Mouse (Mus musculus): ENCODE results near the gene Gstp1.
A peak's percentile ranks its signal among the peaks of the same experiment; 100 is the strongest.
"Not testable (repeated sequence)": the region's sequence is repeated elsewhere in the genome, so short reads cannot be mapped to it uniquely, and the experiment has no call there.

The Gstp1 gene

GRCm38 (mm10) chr19:4060044-4060898 lies 22.5 kb upstream of the Gstp1 start:
- DNase-seq (ENCODE audit: low spot score), result not testable (repeated sequence)

DNA sequence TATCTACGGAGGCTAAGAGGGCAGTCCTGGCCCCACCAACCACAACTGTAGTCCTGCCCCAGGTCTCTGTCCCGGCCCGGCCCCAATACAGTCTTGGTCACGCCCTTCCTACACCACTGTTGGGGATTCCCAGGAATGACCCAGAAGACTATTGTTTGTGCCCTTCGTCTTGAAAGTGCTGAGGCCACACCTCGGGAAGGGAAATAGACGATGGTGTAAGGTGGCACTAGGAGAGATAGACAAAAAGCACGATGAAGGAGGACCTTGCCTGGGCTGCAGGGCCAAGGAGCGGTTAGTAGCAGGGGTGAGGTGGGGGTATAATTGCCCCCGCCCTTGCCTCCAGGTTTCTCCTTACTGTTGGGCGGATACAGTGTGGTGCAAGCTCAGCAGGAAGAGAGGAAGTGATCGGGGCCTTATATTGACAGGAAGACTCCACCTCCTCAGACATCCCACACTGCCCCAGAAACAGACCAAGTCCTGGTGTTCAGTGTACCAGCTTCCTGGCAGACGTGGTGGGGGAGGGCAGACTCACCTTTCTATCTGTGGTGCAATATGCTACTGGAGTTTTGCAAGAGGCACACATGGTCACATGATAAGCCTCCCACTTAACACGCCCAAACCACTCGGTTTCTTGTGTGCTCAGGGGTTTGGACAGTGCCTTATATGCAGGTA lies 21.4 kb upstream of the Gstp1 start, which contains the start of gene Gstp3:
Gene Gstp3, minus strand, starts transcription at position 501 of the 672 bp plus-strand sequence.
- peak; percentile 70 for DNase-seq (ENCODE audit: low spot score)

GRCm38 (mm10) chr19:4058581-4058980 lies 20.8 kb upstream of the Gstp1 start:
- DNase-seq (ENCODE audit: low spot score), result no peak

- DNase-seq (ENCODE audit: low spot score), result no peak
These were observed 20.2 kb upstream of the Gstp1 start for GRCm38 (mm10) chr19:4057962-4058361.

DNA sequence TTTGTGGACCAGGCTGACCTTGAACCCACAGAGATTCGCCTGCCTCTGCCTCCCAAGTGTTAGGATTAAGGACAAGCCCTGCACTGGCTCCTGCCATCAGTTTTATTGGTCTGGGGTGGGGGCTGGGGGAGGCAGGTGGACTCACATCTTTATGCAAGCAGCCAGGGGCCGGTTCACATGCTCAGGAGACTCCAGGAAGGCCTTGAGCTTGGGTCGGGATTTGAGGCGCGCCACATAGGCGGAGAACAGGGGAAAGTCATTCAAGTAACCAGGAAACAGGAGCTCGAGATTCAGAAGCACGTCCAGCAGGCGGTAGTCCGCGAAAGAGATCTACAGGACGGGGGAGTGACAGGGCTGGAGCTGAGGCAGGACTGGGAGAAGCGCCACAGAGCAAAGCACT lies 19.6 kb upstream of the Gstp1 start:
- DNase-seq (ENCODE audit: low spot score), result no peak

DNA sequence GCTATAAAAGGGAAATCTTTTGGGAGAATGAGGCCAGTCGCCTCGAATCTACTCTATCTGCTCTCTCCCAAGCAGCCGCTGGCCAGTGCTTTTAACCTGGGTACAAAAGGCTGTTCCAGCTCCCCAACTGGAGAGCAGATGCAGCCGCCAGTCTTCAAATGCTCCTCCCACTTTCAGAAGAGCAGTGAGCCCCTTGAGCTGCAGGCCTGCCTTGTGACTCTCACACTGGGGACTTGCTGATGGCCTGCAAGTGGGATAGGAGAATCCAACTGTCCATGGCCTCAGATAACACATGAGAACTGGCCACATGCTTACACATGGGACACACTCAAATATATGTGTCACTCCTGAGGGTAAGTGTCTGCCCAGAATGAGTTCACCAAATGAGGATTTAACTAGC lies 18.9 kb upstream of the Gstp1 start:
- DNase-seq (ENCODE audit: low spot score), result no peak

GRCm38 (mm10) chr19:4055947-4056693 lies 18.3 kb upstream of the Gstp1 start:
- DNase-seq (ENCODE audit: low spot score), result no peak

DNA sequence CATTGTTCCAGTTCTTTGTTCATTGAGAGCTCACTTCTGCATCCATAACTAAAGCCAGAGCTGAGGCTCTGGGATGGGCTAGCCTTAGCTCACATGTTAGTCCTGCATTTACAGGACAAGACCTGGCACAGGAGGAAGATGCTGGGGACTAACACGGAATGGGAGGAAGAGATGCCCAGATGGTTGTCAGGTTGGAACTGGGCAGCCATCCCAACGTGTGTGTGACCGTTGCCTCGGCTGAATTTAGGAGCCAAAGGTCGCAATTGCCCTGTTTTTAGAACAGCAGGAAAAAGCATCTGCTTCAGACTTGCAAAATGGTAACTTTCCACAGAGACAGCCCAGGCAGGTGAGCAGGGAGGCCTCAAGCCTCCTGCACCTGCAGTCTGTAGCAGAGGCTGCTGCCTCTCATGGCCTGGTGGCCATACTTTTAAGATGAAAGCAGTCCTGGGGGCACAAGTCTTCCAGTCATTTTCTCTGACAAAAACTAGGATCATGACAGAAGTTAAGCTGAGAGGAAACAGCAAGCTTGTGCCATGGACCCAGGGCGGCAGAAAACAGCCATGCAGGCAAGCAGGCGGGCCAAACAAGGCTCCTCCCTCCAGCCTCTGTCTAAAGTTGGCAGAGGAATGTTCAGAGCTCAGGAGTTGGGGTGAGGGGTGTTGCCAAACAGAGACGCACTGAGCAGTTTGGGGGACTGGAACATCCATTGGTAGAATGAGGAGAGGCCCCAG lies 17.6 kb upstream of the Gstp1 start:
- DNase-seq (ENCODE audit: low spot score), result no peak

GRCm38 (mm10) chr19:4054613-4055012 lies 16.8 kb upstream of the Gstp1 start:
- DNase-seq (ENCODE audit: low spot score), result no peak

DNA sequence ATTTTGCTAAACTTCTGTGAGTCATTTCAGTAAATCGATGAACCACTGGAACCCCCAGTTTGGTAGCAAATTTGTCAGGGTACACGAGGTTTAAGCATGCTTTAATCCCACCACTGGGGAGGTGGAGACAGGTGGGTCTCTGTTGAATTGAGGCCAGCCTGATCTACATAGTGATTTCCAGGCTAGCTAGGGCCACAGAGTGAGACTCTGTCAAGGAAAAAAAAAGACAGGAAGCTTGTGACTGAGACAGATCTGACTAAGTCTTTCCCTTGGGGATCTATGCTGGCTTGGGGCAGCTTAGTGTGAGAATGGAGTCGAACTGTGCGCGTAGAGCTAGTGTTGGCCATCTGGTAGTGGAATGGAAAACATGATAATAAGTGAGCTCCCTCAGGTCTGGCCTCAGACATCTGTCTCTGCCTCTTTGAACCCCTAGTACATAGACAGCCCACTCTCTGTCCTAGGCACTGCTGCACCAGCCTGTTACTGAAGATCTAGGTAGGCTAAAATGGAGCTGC lies 14.8 kb upstream of the Gstp1 start:
- no peak for DNase-seq (ENCODE audit: low spot score)

GRCm38 (mm10) chr19:4051741-4052515 lies 14.1 kb upstream of the Gstp1 start:
- DNase-seq (ENCODE audit: low spot score), result peak; percentile 66

DNA sequence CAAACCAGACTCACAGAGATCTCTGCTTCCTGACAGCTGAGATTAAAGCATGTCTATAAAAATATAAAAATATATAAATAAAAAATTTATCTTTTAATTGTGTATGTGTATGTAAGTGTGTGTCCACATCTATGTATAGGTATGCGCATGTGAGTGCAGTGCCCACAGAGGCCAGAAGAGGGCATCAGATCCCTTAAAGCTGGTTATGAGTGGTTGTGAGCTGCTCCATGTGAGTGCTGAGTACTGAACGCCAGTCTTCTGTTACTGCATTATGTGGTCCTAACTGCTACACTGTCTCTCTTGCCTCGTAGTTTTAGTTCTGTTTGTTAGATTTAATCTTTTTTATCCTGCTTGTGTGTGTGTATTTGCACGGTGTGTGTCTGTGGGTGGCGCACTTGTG lies 13.2 kb upstream of the Gstp1 start:
- no peak for DNase-seq (ENCODE audit: low spot score)

DNA sequence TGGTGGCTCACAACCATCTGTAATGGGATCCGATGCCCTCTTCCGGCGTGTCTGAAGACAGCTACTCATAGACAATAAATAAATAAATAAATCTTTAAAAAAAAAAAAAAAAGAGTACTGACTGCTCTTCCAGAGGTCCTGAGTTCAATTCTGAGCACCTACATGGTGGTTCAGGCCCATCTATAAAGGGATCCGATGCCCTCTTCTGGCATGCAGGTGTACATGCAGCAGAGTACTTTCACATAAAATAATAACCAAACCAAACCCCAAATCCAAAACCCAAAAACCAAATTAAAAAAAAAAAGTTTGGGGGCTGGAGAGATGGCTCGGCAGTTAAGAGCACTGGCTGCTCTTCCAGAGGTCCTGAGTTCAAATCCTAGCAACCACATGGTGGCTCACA lies 11.3 kb upstream of the Gstp1 start:
- DNase-seq (ENCODE audit: low spot score), result not testable (repeated sequence)

DNA sequence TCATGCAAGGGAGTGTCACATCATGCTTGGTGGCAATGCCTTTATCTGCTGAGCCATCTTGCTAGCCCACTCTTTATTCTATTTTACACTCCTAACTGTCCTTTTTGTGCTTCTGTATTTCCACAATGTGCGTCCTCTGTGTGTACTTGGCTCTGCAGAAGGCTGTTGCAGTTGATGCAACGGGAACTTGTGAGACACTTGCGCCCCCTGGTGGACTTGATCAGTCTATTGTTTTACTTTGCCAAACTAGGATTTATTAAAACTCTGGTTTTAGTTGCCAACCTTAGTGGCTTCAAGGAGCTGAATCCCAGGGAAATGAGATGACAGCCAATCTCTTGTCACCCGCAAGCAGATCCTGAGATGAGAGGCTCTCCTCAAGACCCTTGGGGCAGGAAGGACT lies 10.1 kb upstream of the Gstp1 start:
- peak; percentile 84 for DNase-seq (ENCODE audit: low spot score)

DNA sequence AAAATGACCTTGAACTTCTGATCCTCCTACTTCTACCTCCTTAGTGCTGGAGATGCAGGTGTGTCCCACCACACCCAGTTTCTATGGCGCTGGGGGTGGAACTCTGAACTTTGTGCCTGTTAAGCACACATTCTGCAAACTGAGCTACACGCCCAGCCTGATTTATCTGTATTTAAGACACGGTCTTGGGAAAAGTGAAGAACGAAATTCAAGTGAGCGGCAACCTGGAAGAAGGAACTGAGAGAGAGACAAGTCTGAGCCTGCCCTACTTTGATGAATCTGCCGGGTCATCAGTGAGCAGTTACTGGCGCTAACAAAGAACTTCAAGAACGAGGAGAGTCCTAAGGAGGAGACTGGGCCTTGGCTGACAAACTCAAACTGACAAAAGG lies 9.1 kb upstream of the Gstp1 start:
- DNase-seq (ENCODE audit: low spot score), result no peak

GRCm38 (mm10) chr19:4045966-4046865 lies 8.4 kb upstream of the Gstp1 start, which contains the start of gene Gstp2:
Gstp2 (minus strand) TSS chr19:4046023.
- peak; percentile 93 for DNase-seq (ENCODE audit: low spot score)

DNA sequence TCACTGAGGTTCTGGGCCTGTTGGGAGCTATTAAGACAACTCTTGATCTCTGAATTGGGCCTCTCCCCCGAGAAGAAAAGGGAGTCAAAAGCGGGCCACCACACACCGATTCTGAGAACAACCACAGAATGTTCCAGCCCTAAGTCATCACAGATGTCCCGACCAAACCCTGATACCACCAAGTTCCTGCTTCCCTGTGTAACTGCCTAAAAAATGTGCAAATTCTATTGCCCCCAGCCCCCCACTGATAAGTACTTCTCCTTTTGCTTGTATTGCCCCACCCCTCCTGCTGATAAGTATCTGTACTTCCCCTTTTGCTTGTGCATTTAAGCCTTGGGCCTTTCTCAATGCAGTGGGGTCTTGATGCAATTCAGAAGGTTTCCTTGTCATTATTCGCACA lies 6.3 kb upstream of the Gstp1 start:
- not testable (repeated sequence) for DNase-seq (ENCODE audit: low spot score)

GRCm38 (mm10) chr19:4042124-4042523 lies 4.3 kb upstream of the Gstp1 start:
- peak; percentile 51 for DNase-seq (ENCODE audit: low spot score)

DNA sequence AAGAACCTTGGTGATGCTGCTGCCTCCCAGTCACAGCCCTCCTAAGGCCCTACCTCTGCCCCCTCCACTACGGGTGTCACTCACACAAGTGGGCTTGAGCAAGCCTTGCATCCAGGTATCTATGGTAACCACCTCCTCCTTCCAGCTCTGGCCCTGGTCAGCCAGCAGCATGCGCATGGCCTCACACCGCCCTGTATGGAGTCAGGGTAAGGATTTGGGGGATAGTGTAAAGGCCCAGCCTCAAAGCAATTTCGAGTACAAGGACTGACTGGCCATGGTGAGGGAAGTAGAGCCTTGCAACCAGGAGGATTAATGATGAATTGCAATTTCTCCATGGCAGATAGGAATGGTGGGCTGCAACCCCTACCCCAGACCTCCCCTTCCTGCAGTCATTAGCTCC lies 3.7 kb upstream of the Gstp1 start:
- not testable (repeated sequence) for DNase-seq (ENCODE audit: low spot score)

DNA sequence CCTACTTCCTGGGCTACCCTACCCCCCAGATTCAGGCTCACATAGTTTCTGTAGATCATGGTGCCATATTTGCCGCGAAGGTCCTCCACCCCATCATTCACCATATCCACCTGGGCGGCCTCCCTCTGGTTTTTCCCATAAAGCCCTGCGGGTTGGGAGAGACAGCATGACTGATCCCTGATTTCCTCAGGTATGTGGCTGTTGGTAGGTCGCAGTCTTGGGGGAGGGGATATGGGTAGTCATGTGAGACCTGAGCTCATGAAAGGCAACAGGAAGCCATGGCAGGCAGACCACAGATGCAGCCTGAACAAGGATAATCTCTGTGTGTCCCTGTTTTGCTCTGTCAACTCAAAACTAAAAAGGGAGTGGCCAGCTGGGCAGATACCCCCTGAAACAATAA lies 3.2 kb upstream of the Gstp1 start:
- DNase-seq (ENCODE audit: low spot score), result not testable (repeated sequence)
